Mouse (Mus musculus): Measurements from ENCODE around the gene Mcm5.
A peak's percentile ranks its signal among the peaks of the same experiment; 100 is the strongest.

The Mcm5 gene

DNA sequence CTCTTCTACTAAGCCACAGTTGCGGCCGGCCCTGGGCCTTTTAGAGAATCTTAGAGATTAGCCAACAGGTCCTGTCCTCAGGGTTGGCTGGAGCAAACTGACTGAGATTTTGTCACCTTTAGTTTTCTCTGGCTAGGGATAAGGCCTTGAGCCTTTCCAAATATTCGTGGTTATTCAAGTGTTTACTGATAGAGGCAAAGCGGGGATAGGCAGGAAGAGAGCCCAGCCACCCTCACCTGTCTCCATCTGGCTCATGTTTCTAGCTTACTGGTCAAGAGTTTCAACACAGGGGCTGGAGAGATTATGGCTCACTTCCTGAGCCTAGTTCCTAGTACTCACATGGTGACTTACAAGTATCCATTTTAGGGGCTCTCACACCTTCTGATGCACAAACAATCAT, 6.4 kb upstream of the Mcm5 start:
- DNase-seq (ENCODE audit: low spot score), result no peak

GRCm38 (mm10) chr8:75103376-75103878, 5.9 kb upstream of the Mcm5 start:
- no peak for DNase-seq (ENCODE audit: low spot score)

- DNase-seq (ENCODE audit: low spot score), result peak; percentile 67
These were observed 688 bp upstream of the Mcm5 start for GRCm38 (mm10) chr8:75108527-75109235.

DNA sequence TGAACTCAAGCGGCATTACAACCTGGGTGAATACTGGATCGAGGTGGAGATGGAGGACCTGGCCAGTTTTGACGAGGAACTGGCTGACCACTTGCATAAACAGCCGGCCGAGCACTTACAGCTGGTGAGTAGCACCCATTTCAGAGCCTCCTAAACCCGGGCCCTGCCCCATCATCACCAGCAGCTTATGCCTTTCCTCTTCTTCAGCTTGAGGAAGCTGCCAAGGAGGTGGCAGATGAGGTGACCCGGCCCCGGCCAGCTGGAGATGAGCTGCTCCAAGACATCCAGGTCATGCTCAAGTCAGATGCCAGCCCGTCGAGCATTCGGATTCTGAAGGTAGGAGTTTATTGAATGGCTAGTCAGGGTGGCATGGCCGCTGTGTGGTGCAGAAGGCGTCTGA, 724 bp downstream of the Mcm5 start:
- DNase-seq (ENCODE audit: low spot score), result no peak

GRCm38 (mm10) chr8:75118505-75118904, 9.1 kb downstream of the Mcm5 start:
- DNase-seq (ENCODE audit: low spot score), result no peak

DNA sequence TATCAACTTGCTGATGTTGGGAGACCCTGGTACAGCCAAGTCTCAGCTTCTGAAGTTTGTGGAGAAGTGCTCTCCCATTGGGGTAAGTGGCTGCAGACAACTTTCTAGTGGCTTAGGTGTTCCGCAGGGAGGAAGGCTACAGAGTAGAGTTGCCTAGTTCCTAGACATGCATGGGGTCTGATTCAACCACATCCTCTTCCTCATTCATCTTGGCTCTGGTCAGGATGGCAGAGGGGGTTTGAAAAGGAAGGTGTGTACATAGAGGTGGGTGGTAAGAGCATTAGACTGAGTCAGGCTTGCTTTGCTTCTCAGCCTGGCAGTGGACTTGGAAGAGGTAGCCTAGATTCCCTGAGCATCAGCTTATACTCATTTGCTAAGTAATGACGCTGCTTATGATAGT, 9.9 kb downstream of the Mcm5 start:
- DNase-seq (ENCODE audit: low spot score), result no peak

GRCm38 (mm10) chr8:75119747-75120146, 10.4 kb downstream of the Mcm5 start:
- DNase-seq (ENCODE audit: low spot score), result no peak

- no peak for DNase-seq (ENCODE audit: low spot score)
These were observed 18.0 kb downstream of the Mcm5 start for GRCm38 (mm10) chr8:75127406-75127805.

DNA sequence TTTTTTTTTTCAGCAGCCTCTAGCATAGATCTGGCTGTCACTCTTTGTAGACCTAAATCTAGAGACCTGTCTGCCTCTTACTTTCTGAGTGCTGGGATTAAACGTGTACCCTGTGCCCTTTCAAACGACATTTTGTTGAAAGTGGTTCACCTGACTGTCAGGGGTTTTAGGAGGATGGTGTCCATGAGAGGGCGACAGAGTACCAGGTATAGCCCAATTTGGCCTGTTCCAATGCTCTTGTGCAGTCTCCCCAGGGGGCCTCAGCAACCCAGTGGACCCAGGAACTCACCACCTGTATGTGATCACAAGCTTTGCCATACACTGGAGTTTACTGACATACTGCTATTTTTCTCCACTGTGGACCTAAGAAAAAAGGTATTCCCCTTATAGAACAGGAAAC, 23.1 kb downstream of the Mcm5 start:
- DNase-seq (ENCODE audit: low spot score), result peak; percentile 36

DNA sequence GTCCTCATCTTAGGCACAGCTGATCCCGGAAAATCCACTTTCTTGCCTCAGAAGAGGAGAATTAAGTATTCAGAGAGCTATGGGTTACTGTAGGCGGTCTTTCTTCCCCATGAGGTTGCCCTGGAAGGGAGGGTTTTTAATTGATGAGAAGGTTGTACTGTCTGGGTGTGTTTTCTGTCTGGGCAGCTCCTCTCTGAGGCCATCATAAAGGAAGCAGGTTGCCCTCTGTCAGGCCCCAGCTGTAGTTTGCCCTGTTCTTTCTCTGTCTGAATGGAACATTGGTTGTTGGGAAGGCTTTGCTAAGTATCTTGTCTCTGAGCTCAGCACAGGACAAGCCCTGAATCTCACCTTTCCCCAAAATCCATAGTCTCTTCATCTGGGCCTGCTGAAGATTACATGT, 24.0 kb downstream of the Mcm5 start:
- no peak for DNase-seq (ENCODE audit: low spot score)

DNA sequence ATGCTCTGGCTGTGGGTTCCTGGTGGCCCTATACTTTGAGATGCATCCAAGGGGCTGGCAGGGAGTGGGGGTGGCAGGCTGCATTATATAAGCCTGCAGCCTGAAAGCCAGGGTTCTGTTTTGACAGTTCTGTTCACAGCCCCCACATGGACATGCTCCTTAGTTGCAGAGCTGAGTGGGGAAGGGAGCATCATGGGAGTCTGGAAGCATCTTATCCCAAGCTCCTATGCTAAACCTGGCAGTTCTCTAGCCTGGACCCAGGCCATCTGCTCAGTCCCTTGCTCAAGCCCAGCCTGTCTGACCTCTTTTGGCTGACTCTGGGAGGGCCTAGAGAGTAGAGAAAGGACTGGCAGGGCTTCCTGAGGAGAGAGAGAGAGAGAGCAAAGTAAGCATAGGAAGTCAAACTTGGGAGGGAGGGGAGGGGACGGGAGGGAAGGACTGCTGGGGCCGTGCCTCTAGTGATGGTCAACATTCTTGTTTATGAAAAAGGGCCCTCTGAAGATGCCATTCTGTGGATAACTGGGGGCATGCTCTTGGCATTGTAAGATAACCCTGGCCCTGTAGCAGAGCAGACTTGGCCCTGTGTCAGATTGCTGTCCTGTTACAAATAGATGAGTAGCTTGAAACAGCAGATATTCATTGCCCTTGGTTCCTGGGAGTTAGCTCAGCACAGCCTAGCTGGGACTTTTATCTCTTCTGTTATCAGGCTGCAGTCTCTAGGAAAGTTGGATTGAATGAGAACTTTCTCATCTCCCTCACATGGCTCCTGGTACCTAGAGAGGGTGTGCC, 25.4 kb downstream of the Mcm5 start:
- DNase-seq (ENCODE audit: low spot score), result peak; percentile 33

- DNase-seq (ENCODE audit: low spot score), result no peak
These were observed 26.4 kb downstream of the Mcm5 start for GRCm38 (mm10) chr8:75135756-75136155.

DNA sequence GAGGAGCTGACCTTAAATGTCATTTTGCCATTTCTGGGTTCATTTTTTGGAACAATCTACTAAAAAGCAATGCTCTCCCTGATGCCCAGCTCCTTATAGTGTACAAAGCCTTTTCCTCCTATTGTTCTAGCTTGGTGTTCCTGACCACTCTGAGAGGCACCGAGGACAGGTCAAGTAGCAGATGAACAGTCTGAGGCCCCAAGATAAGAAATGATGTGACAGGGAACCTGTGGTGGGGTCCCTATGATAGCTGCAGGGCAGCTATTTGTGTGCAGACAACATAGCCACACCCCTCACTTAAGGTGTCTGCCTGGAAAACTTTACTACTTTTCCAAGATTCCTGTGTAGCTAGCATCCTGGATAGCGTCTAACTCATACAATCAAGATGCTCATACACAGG, 26.9 kb downstream of the Mcm5 start:
- no peak for DNase-seq (ENCODE audit: low spot score)

- DNase-seq (ENCODE audit: low spot score), result no peak
These were observed 28.2 kb downstream of the Mcm5 start for GRCm38 (mm10) chr8:75137536-75137935.

DNA sequence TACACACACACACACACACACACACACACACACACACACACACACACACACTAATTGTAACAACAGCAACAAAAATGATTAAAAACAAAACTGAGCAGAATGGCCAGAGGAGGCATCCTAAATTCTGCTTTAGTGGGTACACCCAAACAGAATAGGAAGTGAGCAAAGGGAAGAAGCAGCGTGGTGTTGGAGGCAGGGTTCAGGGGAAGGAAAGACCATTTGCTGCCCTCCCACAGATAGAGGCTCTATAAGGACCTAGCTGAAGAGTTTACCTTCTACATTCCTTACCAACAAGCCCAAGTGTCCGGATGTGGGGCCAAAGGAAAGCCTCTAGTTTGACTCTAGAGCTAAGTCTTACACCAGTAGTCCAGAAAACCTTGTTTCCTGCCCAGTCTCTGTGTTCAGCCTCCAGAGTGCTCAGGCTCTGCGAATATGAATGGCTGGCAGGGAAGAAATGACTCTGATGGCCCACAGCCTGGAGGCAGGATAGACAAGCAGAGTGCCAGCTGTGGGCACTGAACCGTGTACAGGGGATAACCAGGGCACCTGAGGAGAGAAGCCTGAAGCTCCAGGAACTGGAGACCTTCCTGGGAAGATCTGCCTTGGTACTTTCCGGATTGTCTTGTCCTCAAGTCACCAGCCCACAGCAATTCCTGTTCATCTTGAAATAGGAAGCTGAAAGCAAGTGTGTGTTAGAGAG, 41.7 kb downstream of the Mcm5 start:
- DNase-seq (ENCODE audit: low spot score), result no peak

- no peak for DNase-seq (ENCODE audit: low spot score)
These were observed 42.4 kb downstream of the Mcm5 start for GRCm38 (mm10) chr8:75151743-75152142.

DNA sequence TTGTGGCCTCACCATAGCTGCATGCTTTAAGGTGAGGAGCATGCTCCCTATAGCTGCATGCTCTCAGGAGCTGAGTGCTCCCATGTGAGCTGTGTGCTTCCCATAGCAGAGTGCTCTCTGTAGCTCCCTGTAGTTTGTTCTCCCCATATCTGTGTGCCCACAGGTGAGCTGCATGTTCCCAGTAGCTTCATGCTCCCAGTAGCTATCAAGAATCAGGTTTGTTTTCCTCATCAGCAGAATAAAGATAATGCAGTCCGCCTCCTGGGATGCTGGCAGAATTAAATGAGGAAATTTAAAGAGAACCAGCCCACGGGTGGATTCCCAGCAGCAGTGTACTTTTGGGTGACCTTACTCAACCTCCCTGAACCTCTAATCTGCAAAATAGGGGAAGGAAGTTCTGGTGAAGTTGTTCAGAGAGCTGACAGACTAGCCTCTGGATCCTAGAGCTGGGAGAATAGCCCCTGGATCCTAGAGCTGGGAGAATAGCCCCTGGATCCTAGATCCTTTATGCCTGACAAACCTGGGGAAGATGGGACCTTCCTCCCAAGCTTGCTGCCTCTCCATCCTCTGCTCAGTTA, 43.2 kb downstream of the Mcm5 start:
- no peak for DNase-seq (ENCODE audit: low spot score)

DNA sequence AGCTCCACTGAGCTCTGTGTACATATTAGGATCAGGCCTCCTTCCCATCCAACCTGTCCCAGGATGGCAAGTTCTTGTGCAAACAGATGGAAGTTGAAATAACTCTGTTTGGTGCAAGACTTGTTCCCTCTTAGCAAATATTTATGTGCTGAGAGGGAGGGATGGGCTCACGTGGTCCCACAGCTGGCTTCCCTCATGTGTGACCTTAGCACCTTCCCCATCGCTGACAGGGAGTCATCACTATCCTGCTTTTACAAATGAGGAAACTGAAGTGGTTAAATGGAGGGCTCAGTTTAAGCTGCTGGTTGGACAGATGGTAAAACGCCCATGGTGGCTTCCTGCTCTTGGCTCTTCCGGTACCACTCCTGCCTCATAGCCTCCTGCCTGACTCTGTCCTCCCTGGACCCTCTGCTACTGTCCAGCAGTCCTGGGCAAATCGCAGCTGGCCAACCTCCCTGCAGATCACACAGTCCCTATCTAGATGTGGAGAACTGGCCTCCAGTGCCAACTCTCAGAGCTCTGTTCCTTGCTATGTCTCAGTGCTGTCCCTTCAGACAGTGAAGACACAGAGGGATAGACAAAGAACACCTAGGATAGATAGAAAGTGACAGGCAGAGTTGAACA, 45.6 kb downstream of the Mcm5 start:
- DNase-seq (ENCODE audit: low spot score), result no peak

GRCm38 (mm10) chr8:75155740-75156322, 46.5 kb downstream of the Mcm5 start:
- DNase-seq (ENCODE audit: low spot score), result no peak

- no peak for DNase-seq (ENCODE audit: low spot score)
These were observed 48.3 kb downstream of the Mcm5 start for GRCm38 (mm10) chr8:75157471-75158230.

DNA sequence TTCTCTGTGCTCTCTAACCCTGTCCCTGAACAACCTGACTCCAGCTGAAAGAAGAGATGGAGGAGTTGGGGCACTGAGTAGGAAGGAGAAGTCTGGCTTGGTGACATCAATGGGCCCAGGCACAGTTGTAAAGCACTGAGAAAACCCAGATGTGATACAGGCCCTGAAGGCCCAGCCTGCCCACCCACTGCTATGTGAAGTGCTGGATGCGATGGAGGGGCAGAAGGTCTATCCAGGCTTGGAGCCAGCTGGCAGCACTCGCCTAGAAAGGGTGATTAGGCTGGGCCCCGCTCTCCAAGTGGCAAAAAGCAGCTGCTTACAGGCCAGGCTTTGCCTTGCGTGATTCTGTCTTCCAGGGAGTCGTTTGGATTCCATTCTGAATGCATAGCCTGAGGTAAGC, 60.0 kb downstream of the Mcm5 start:
- no peak for DNase-seq (ENCODE audit: low spot score)

Measured in ovary, postnatal 14 days (tissue).